Mouse (Mus musculus): Measurements from ENCODE around the gene 1700029J07Rik.

DNA sequence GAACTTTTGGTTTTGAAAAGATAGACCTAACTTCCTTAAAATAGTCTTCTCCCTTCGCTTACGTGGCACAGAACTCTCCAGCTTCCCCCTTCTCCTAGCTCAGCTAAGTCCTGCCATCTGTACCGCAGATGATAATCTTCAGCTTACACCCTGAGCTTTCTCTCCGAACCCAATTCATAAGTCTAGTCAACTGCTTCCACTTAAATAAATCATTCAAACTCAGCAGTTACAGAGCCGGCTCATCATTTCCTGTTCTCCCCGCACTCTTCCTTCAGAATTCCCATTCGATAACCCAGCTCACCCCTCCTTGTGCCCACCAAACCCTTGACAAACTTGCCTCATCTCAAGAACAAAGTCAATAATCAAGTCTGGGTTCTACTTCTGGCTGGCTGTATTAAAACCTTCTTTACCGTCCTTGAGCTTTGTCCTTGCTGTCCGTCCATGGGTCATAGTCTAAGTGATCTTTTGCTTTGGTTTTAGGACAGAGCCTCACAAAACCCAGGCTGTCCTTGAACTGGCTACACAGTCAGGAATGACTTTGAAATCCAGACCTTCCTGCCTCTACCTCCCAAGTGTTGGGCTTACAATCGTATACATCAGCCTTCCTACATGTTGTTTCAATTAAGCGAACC, 901 bp upstream of the 1700029J07Rik start:
- TF ChIP-seq CTCF (IDR thresholded peaks at IDR 0.05; ENCODE audit: control insufficient read depth, insufficient read depth, insufficient replicate concordance, low read depth, low read length) = no peak
- no peak for TF ChIP-seq POLR2A (IDR thresholded peaks at IDR 0.05; ENCODE audit: control insufficient read depth, low read depth, low read length)
